ENCODE assay signal across 7 mouse cellular contexts in the genomic region with DNA sequence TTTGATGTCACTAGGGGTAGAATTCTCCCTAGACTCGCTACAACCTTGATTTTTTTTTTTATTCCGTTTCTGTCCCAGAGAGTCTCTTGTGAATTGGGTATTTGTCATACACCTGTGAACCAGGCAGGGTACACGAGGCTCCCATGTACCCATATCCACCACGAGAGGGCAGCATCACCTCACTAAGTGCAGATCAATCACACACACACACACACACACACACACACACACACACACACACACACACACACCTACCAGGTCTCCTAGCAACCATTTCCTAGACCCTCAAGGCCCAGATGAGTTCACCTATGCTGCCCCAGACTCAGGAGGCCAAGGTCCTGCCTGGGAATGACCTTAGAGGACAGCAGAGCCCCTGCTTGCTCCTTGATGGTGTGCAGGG.
DNase-seq lines count a peak whose midpoint lies in the region; ATAC-seq lines count a peak whose summit lies in the region.

No protein-coding gene starts in this region.

- H3K4me1 ChIP-seq in hindbrain, embryonic 15.5 days (replicated peaks): 0 out of 2 replicates have a peak, but pooled peaks cover 3% of the 10 kb centered on the region

- DNase-seq in layer of hippocampus, adult 11-12 months (ENCODE audit: low spot score): peak; percentile 72
- no peak for DNase-seq in layer of hippocampus, adult 9-10 months (ENCODE audit: low spot score)
- peak; percentile 10 for DNase-seq in MEL-GATA-1-ER (ENCODE audit: extremely low read depth, low read depth)
- DNase-seq in cerebellum, adult 8-10 months: peak; percentile 41
- peak; percentile 77 for DNase-seq in lung, postnatal 10 days
- peak; percentile 38 for DNase-seq in right cerebral cortex, postnatal 25 days

- no peak overlapping the region for H3K4me2 ChIP-seq in hindbrain, embryonic 15.5 days

- no peak overlapping the region for H3K9ac ChIP-seq in hindbrain, embryonic 15.5 days

- no peaks in the 10 kb centered on the region for H3K9me3 ChIP-seq in hindbrain, embryonic 15.5 days

- H3K27ac ChIP-seq in hindbrain, embryonic 15.5 days (replicated peaks): no peak overlapping the region

- H3K4me3 ChIP-seq in hindbrain, embryonic 15.5 days: no peak overlapping the region

- peak; percentile 24; the same call in 1 of the 2 replicates for ATAC-seq in hindbrain, embryonic 15.5 days (ENCODE audit: low FRiP score, low read depth)

- no peaks in the 10 kb centered on the region for H3K27me3 ChIP-seq in hindbrain, embryonic 15.5 days

- no peaks in the 10 kb centered on the region for H3K36me3 ChIP-seq in hindbrain, embryonic 15.5 days

- WGBS in hindbrain, embryonic 15.5 days: 4% methylated on average over 4 of the region's 4 CpGs
